Comparison of ENCODE assay signal across 15 mouse cellular contexts in genomic region chr12:79016109-79016508, GRCm38 (mm10). TPM values are rescaled to one million over a fixed set of nuclear protein-coding genes. Genes with fewer than 3 reads are reported as not detected.
DNase-seq lines count a peak whose midpoint lies in the region; ATAC-seq and TF ChIP-seq lines count a peak whose summit lies in the region.
"Had no signal": no experiment of that assay in that cellular context is flagged by ENCODE, and none has a peak within 500 bp of the region (broad histone marks: within the 10 kb centered on the region; RNA-seq: fewer than 3 reads in every experiment).

No protein-coding gene starts in this region.

- DNase-seq in hindbrain, embryonic 10.5 days (ENCODE audit: low spot score): no peak
- DNase-seq in hindbrain, postnatal 0 days (ENCODE audit: low spot score): no peak
- peak; percentile 27 for DNase-seq in embryo, embryonic 10.5 days (ENCODE audit: low spot score)
- DNase-seq in forebrain, embryonic 14.5 days (ENCODE audit: low spot score): peak; percentile 53
- DNase-seq in kidney, adult 8-10 months: no peak
- DNase-seq in spleen, postnatal 10 days (ENCODE audit: low spot score in 2 of 2): no peak
- DNase-seq in heart, embryonic 10.5 days (ENCODE audit: low spot score): no peak
- DNase-seq: cerebellum, postnatal 25 days; gastrocnemius, postnatal 36 days; kidney, postnatal 10 days; thymus, postnatal 4 days had no signal

- 29% methylated on average over 5 of the region's 5 CpGs for WGBS in hindbrain, embryonic 10.5 days
- WGBS in hindbrain, postnatal 0 days: 17% methylated on average over 5 of the region's 5 CpGs
- WGBS in forebrain, embryonic 14.5 days: 5% methylated on average over 5 of the region's 5 CpGs
- WGBS in midbrain, embryonic 13.5 days: 11% methylated on average over 5 of the region's 5 CpGs
- WGBS in heart, embryonic 10.5 days: 48% methylated on average over 5 of the region's 5 CpGs

- no peak overlapping the region for H3K9ac ChIP-seq in hindbrain, postnatal 0 days (replicated peaks; ENCODE audit: low read length)
- H3K9ac ChIP-seq in forebrain, embryonic 14.5 days (ENCODE audit: low read length): no peak overlapping the region
- H3K9ac ChIP-seq in midbrain, embryonic 13.5 days (replicated peaks): no peak overlapping the region
- H3K9ac ChIP-seq: intestine, embryonic 15.5 days had no signal

- peaks cover 15% of the 10 kb centered on the region for H3K4me1 ChIP-seq in hindbrain, embryonic 10.5 days (replicated peaks)
- no peaks in the 10 kb centered on the region for H3K4me1 ChIP-seq in hindbrain, postnatal 0 days (ENCODE audit: insufficient read depth, low read length)
- no peaks in the 10 kb centered on the region; the same call in 1 of the 2 replicates for H3K4me1 ChIP-seq in forebrain, embryonic 14.5 days (ENCODE audit: control insufficient read depth, insufficient read depth, low read length)
- peaks cover 19% of the 10 kb centered on the region for H3K4me1 ChIP-seq in midbrain, embryonic 13.5 days (replicated peaks)
- H3K4me1 ChIP-seq in heart, embryonic 10.5 days: peaks cover 3% of the 10 kb centered on the region; the same call in 1 of the 2 replicates
- H3K4me1 ChIP-seq: intestine, embryonic 15.5 days had no signal

- no peak overlapping the region for H3K4me3 ChIP-seq in hindbrain, embryonic 10.5 days
- H3K4me3 ChIP-seq in hindbrain, postnatal 0 days (ENCODE audit: low read length): no peak overlapping the region
- no peak overlapping the region for H3K4me3 ChIP-seq in forebrain, embryonic 14.5 days (ENCODE audit: low read depth, low read length)
- no peak overlapping the region for H3K4me3 ChIP-seq in midbrain, embryonic 13.5 days (replicated peaks)
- H3K4me3 ChIP-seq in heart, embryonic 10.5 days: no peak overlapping the region
- H3K4me3 ChIP-seq: intestine, embryonic 15.5 days had no signal

- H3K27ac ChIP-seq in hindbrain, embryonic 10.5 days: peak overlapping the region; percentile 77
- no peak overlapping the region for H3K27ac ChIP-seq in hindbrain, postnatal 0 days
- peak overlapping the region; percentile 27; the same call in 1 of the 2 replicates for H3K27ac ChIP-seq in forebrain, embryonic 14.5 days (ENCODE audit: low read depth, low read length)
- H3K27ac ChIP-seq in midbrain, embryonic 13.5 days: peak overlapping the region; percentile 56; the same call in 1 of the 2 replicates
- no peak overlapping the region for H3K27ac ChIP-seq in heart, embryonic 10.5 days
- H3K27ac ChIP-seq: intestine, embryonic 15.5 days had no signal

- no peaks in the 10 kb centered on the region for H3K27me3 ChIP-seq in hindbrain, embryonic 10.5 days (ENCODE audit: insufficient read depth, poor library complexity, severe bottlenecking)
- H3K27me3 ChIP-seq in hindbrain, postnatal 0 days (ENCODE audit: insufficient read depth, low read length): no peaks in the 10 kb centered on the region
- no peaks in the 10 kb centered on the region for H3K27me3 ChIP-seq in forebrain, embryonic 14.5 days (replicated peaks; ENCODE audit: control insufficient read depth, insufficient read depth, low read length)
- no peaks in the 10 kb centered on the region for H3K27me3 ChIP-seq in midbrain, embryonic 13.5 days
- H3K27me3 ChIP-seq in heart, embryonic 10.5 days (ENCODE audit: insufficient read depth, poor library complexity, severe bottlenecking): no peaks in the 10 kb centered on the region
- H3K27me3 ChIP-seq: intestine, embryonic 15.5 days had no signal

- H3K9me3 ChIP-seq in hindbrain, embryonic 10.5 days: no peaks in the 10 kb centered on the region
- H3K9me3 ChIP-seq in hindbrain, postnatal 0 days (ENCODE audit: low read length): no peaks in the 10 kb centered on the region
- no peaks in the 10 kb centered on the region for H3K9me3 ChIP-seq in forebrain, embryonic 14.5 days (replicated peaks; ENCODE audit: control insufficient read depth, low read length)
- no peaks in the 10 kb centered on the region for H3K9me3 ChIP-seq in midbrain, embryonic 13.5 days
- no peaks in the 10 kb centered on the region for H3K9me3 ChIP-seq in heart, embryonic 10.5 days
- H3K9me3 ChIP-seq: intestine, embryonic 15.5 days had no signal

- no peaks in the 10 kb centered on the region for H3K36me3 ChIP-seq in hindbrain, embryonic 10.5 days
- H3K36me3 ChIP-seq in hindbrain, postnatal 0 days (ENCODE audit: insufficient read depth, low read length): no peaks in the 10 kb centered on the region
- H3K36me3 ChIP-seq in forebrain, embryonic 14.5 days (ENCODE audit: control insufficient read depth, insufficient read depth, low read length): no peaks in the 10 kb centered on the region
- H3K36me3 ChIP-seq in midbrain, embryonic 13.5 days: no peaks in the 10 kb centered on the region
- H3K36me3 ChIP-seq in heart, embryonic 10.5 days: no peaks in the 10 kb centered on the region
- H3K36me3 ChIP-seq: intestine, embryonic 15.5 days had no signal

- no peak for ATAC-seq in hindbrain, postnatal 0 days
- peak; percentile 58 for ATAC-seq in forebrain, embryonic 14.5 days
- ATAC-seq in midbrain, embryonic 13.5 days: peak; percentile 89
- ATAC-seq: intestine, embryonic 15.5 days; Patski had no signal

- no peak for TF ChIP-seq CTCF in hindbrain, postnatal 0 days (IDR thresholded peaks at IDR 0.05; ENCODE audit: low read depth)

- H3K4me2 ChIP-seq in hindbrain, postnatal 0 days (ENCODE audit: low read depth, low read length): no peak overlapping the region
- no peak overlapping the region for H3K4me2 ChIP-seq in forebrain, embryonic 14.5 days (ENCODE audit: low read length)
- 0 out of 2 replicates have a peak overlapping the region, but pooled peaks have one; percentile 5 for H3K4me2 ChIP-seq in midbrain, embryonic 13.5 days (replicated peaks)
- H3K4me2 ChIP-seq: heart, embryonic 11.5 days; intestine, embryonic 15.5 days had no signal

RNA-seq across cellular contexts. Expression of gene Tmem229b, which starts 8.7 kb away (rescaled TPM):
- 4.5 and 7.3 TPM in 2 replicates for polyA plus RNA-seq in hindbrain, embryonic 10.5 days (2016; fragmentation: Nextera tagmentation; extraction: Ambion mirVana)
- 192 and 214 TPM in 2 replicates for total RNA-seq in hindbrain, postnatal 0 days (2014; rRNA removed)
- 51.0 and 54.4 TPM in 2 replicates for polyA plus RNA-seq in hindbrain, postnatal 0 days (2015; fragmentation: Nextera tagmentation; extraction: Ambion mirVana)
- polyA plus RNA-seq in forebrain, embryonic 14.5 days (2014; fragmentation: Nextera tagmentation; extraction: Ambion mirVana): 37.7 and 45.5 TPM in 2 replicates
- polyA plus RNA-seq in midbrain, embryonic 13.5 days (2015; fragmentation: Nextera tagmentation; extraction: Ambion mirVana): 41.2 and 41.8 TPM in 2 replicates
- 1.7 and 2.3 TPM in 2 replicates for polyA plus RNA-seq in heart, embryonic 10.5 days (2016; fragmentation: Nextera tagmentation; extraction: Ambion mirVana)

RNA-seq across cellular contexts. Expression of gene Plekhh1, which starts 12.9 kb away (rescaled TPM):
- 6.7 TPM in 2 replicates for polyA plus RNA-seq in hindbrain, embryonic 10.5 days (2016; fragmentation: Nextera tagmentation; extraction: Ambion mirVana)
- 5.5 and 5.9 TPM in 2 replicates for total RNA-seq in hindbrain, postnatal 0 days (2014; rRNA removed)
- 1.2 and 1.4 TPM in 2 replicates for polyA plus RNA-seq in hindbrain, postnatal 0 days (2015; fragmentation: Nextera tagmentation; extraction: Ambion mirVana)
- 0.95 and 1.3 TPM in 2 replicates for polyA plus RNA-seq in forebrain, embryonic 14.5 days (2014; fragmentation: Nextera tagmentation; extraction: Ambion mirVana)
- polyA plus RNA-seq in midbrain, embryonic 13.5 days (2015; fragmentation: Nextera tagmentation; extraction: Ambion mirVana): 3.2 and 4.0 TPM in 2 replicates
- 5.0 and 5.8 TPM in 2 replicates for polyA plus RNA-seq in heart, embryonic 10.5 days (2016; fragmentation: Nextera tagmentation; extraction: Ambion mirVana)

Comparison
In these comparisons a context has a peak if more than half of its experiments do, and no peak if none do; other contexts are left out.
1. H3K27ac ChIP-seq: peak in hindbrain, embryonic 10.5 days (single experiment), forebrain, embryonic 14.5 days (single experiment) and midbrain, embryonic 13.5 days (single experiment); none in hindbrain, postnatal 0 days (single experiment) and heart, embryonic 10.5 days (single experiment).
2. DNase-seq: peak in embryo, embryonic 10.5 days (single experiment) and forebrain, embryonic 14.5 days (single experiment); none in hindbrain, embryonic 10.5 days (single experiment), hindbrain, postnatal 0 days (single experiment), kidney, adult 8-10 months (0 of 2), spleen, postnatal 10 days (0 of 2) and heart, embryonic 10.5 days (single experiment).